Comparison of ENCODE assay signal across 27 mouse cellular contexts in genomic region chr9:110642812-110643524, GRCm38 (mm10). TPM values are rescaled to one million over a fixed set of nuclear protein-coding genes. Genes with fewer than 3 reads are reported as not detected.
A peak's percentile ranks its signal among the peaks of the same experiment; 100 is the strongest.
DNase-seq lines count a peak whose midpoint lies in the region; ATAC-seq and TF ChIP-seq lines count a peak whose summit lies in the region.
"Had no signal": no experiment of that assay in that cellular context is flagged by ENCODE, and none has a peak within 500 bp of the region (broad histone marks: within the 10 kb centered on the region; RNA-seq: fewer than 3 reads in every experiment).

No protein-coding gene starts in this region.

- no peaks in the 10 kb centered on the region for H3K27me3 ChIP-seq in hindbrain, embryonic 11.5 days (ENCODE audit: control insufficient read depth, insufficient read depth, low read length)
- no peaks in the 10 kb centered on the region for H3K27me3 ChIP-seq in hindbrain, embryonic 12.5 days
- H3K27me3 ChIP-seq in kidney, embryonic 15.5 days, result no peaks in the 10 kb centered on the region
- H3K27me3 ChIP-seq in lung, postnatal 0 days (replicated peaks; ENCODE audit: insufficient read depth, low read length), result no peaks in the 10 kb centered on the region
- H3K27me3 ChIP-seq: embryonic facial prominence, embryonic 12.5 days; lung, embryonic 15.5 days; midbrain, embryonic 15.5 days; Patski had no signal

- H3K4me1 ChIP-seq in hindbrain, embryonic 11.5 days (replicated peaks; ENCODE audit: control insufficient read depth, insufficient read depth, low read length), result no peaks in the 10 kb centered on the region
- H3K4me1 ChIP-seq in hindbrain, embryonic 12.5 days, result peaks cover 2% of the 10 kb centered on the region; the same call in 1 of the 2 replicates
- peaks cover 37% of the 10 kb centered on the region for H3K4me1 ChIP-seq in kidney, embryonic 15.5 days
- no peaks in the 10 kb centered on the region for H3K4me1 ChIP-seq in lung, postnatal 0 days (ENCODE audit: insufficient read depth, low read depth, low read length)
- H3K4me1 ChIP-seq: embryonic facial prominence, embryonic 12.5 days; lung, embryonic 15.5 days; midbrain, embryonic 15.5 days had no signal

- no peak for TF ChIP-seq EP300 in lung, postnatal 0 days (IDR thresholded peaks at IDR 0.05)

- H3K4me3 ChIP-seq in hindbrain, embryonic 11.5 days (ENCODE audit: low read depth, low read length), result no peak overlapping the region
- H3K4me3 ChIP-seq in hindbrain, embryonic 12.5 days, result no peak overlapping the region
- no peak overlapping the region for H3K4me3 ChIP-seq in kidney, embryonic 15.5 days (replicated peaks)
- H3K4me3 ChIP-seq in lung, postnatal 0 days (ENCODE audit: low read depth, low read length), result no peak overlapping the region
- H3K4me3 ChIP-seq: embryonic facial prominence, embryonic 12.5 days; liver, embryonic 15.5 days; lung, embryonic 15.5 days; midbrain, embryonic 15.5 days had no signal

- no peak for TF ChIP-seq CTCF in lung, postnatal 0 days (IDR thresholded peaks at IDR 0.05)

- no peak overlapping the region for H3K4me2 ChIP-seq in hindbrain, embryonic 11.5 days (replicated peaks; ENCODE audit: low read depth, low read length)
- no peak overlapping the region for H3K4me2 ChIP-seq in hindbrain, embryonic 12.5 days (replicated peaks)
- no peak overlapping the region for H3K4me2 ChIP-seq in kidney, embryonic 15.5 days
- H3K4me2 ChIP-seq in lung, postnatal 0 days (replicated peaks; ENCODE audit: low read depth, low read length), result no peak overlapping the region
- H3K4me2 ChIP-seq: embryonic facial prominence, embryonic 12.5 days; heart, embryonic 11.5 days; hindbrain, embryonic 14.5 days; lung, embryonic 15.5 days; midbrain, embryonic 15.5 days had no signal

- DNase-seq in hindbrain, embryonic 11.5 days (ENCODE audit: low spot score), result no peak
- DNase-seq in kidney, adult 11 months, result peak; percentile 57
- DNase-seq in kidney, postnatal 36 days, result peak; percentile 34 to 60
- no peak for DNase-seq in lung, postnatal 0 days (ENCODE audit: low spot score)
- no peak for DNase-seq in left cerebral cortex, postnatal 4 days
- DNase-seq: adrenal gland, postnatal 14 days; cerebellum, adult 2 months; cerebellum, postnatal 14 days; gastrocnemius, postnatal 14 days; heart, postnatal 36 days; layer of hippocampus, adult 9-11 months; lung, postnatal 36 days; thymus, adult 18-20 months; thymus, postnatal 25 days had no signal

- ATAC-seq in hindbrain, embryonic 11.5 days (ENCODE audit: low FRiP score), result no peak
- ATAC-seq in hindbrain, embryonic 12.5 days (ENCODE audit: low FRiP score), result no peak
- ATAC-seq in kidney, embryonic 15.5 days (replicated peaks; ENCODE audit: low FRiP score), result peak; percentile 68
- ATAC-seq in lung, postnatal 0 days, result no peak; the same call in 1 of the 2 replicates
- ATAC-seq: forebrain, embryonic 14.5 days; intestine, postnatal 0 days; midbrain, embryonic 15.5 days; Patski had no signal

- no peaks in the 10 kb centered on the region for H3K9me3 ChIP-seq in hindbrain, embryonic 11.5 days (ENCODE audit: control insufficient read depth, low read length)
- H3K9me3 ChIP-seq in hindbrain, embryonic 12.5 days (replicated peaks), result no peaks in the 10 kb centered on the region
- no peaks in the 10 kb centered on the region for H3K9me3 ChIP-seq in kidney, embryonic 15.5 days (replicated peaks)
- no peaks in the 10 kb centered on the region for H3K9me3 ChIP-seq in lung, postnatal 0 days (ENCODE audit: low read length)
- H3K9me3 ChIP-seq: embryonic facial prominence, embryonic 12.5 days; G1E; liver, embryonic 15.5 days; lung, embryonic 15.5 days; midbrain, embryonic 15.5 days had no signal

- 0 out of 2 replicates have a peak overlapping the region, but pooled peaks have one; percentile 11 for H3K9ac ChIP-seq in hindbrain, embryonic 11.5 days (ENCODE audit: low read depth, low read length)
- H3K9ac ChIP-seq in hindbrain, embryonic 12.5 days, result no peak overlapping the region
- H3K9ac ChIP-seq in kidney, embryonic 15.5 days, result no peak overlapping the region
- H3K9ac ChIP-seq in lung, postnatal 0 days (replicated peaks; ENCODE audit: low read depth), result no peak overlapping the region
- H3K9ac ChIP-seq: embryonic facial prominence, embryonic 12.5 days; hindbrain, embryonic 14.5 days; liver, embryonic 15.5 days; lung, embryonic 15.5 days; midbrain, embryonic 15.5 days had no signal

- no peak overlapping the region for H3K27ac ChIP-seq in hindbrain, embryonic 11.5 days (ENCODE audit: low read depth, low read length)
- H3K27ac ChIP-seq in hindbrain, embryonic 12.5 days, result no peak overlapping the region
- peak overlapping the region; percentile 76 for H3K27ac ChIP-seq in kidney, embryonic 15.5 days
- H3K27ac ChIP-seq in lung, postnatal 0 days (ENCODE audit: low read length), result no peak overlapping the region
- H3K27ac ChIP-seq: embryonic facial prominence, embryonic 12.5 days; hindbrain, embryonic 14.5 days; liver, embryonic 15.5 days; lung, embryonic 15.5 days; midbrain, embryonic 15.5 days; stomach, postnatal 0 days had no signal

- intact Hi-C loops in left cerebral cortex, postnatal 4 days (cut with DNase I), result no loop called here

- WGBS in hindbrain, embryonic 11.5 days, result 42% methylated on average over 5 of the region's 5 CpGs
- WGBS in hindbrain, embryonic 12.5 days, result 45% methylated on average over 5 of the region's 5 CpGs
- WGBS in kidney, embryonic 15.5 days, result 22% methylated on average over 5 of the region's 5 CpGs
- 43% methylated on average over 5 of the region's 5 CpGs for WGBS in lung, postnatal 0 days

- H3K36me3 ChIP-seq in hindbrain, embryonic 11.5 days (ENCODE audit: control insufficient read depth, insufficient read depth, low read length), result no peaks in the 10 kb centered on the region
- H3K36me3 ChIP-seq in hindbrain, embryonic 12.5 days, result peaks cover 4% of the 10 kb centered on the region; the same call in 1 of the 2 replicates
- H3K36me3 ChIP-seq in kidney, embryonic 15.5 days, result peaks cover 16% of the 10 kb centered on the region
- 0 out of 2 replicates have a peak, but pooled peaks cover 6% of the 10 kb centered on the region for H3K36me3 ChIP-seq in lung, postnatal 0 days (ENCODE audit: insufficient read depth, low read length)
- H3K36me3 ChIP-seq: embryonic facial prominence, embryonic 12.5 days; lung, embryonic 15.5 days; midbrain, embryonic 15.5 days had no signal

RNA-seq across cellular contexts. Expression of gene Nbeal2, which starts 11.0 kb away (rescaled TPM):
- 1.9 and 2.4 TPM in 2 replicates for polyA plus RNA-seq in hindbrain, embryonic 11.5 days (2014; fragmentation: Nextera tagmentation; extraction: Ambion mirVana)
- 1.8 and 2.1 TPM in 2 replicates for polyA plus RNA-seq in hindbrain, embryonic 12.5 days (2016; fragmentation: Nextera tagmentation; extraction: Ambion mirVana)
- 3.7 and 5.5 TPM in 2 replicates for polyA plus RNA-seq in kidney, embryonic 15.5 days (2015; fragmentation: Nextera tagmentation; extraction: Ambion mirVana)
- polyA plus RNA-seq in lung, postnatal 0 days (2015; fragmentation: Nextera tagmentation; extraction: Ambion mirVana), result 6.2 and 6.6 TPM in 2 replicates
- total RNA-seq in left cerebral cortex, postnatal 4 days (2021), result 10 to 100 TPM; 13.0 to 14.6 TPM

RNA-seq across cellular contexts. Expression of gene Ccdc12, which starts 13.3 kb away (rescaled TPM):
- 141 and 145 TPM in 2 replicates for polyA plus RNA-seq in hindbrain, embryonic 11.5 days (2014; fragmentation: Nextera tagmentation; extraction: Ambion mirVana)
- polyA plus RNA-seq in hindbrain, embryonic 12.5 days (2016; fragmentation: Nextera tagmentation; extraction: Ambion mirVana), result 113 and 114 TPM in 2 replicates
- 151 and 157 TPM in 2 replicates for polyA plus RNA-seq in kidney, embryonic 15.5 days (2015; fragmentation: Nextera tagmentation; extraction: Ambion mirVana)
- 180 and 200 TPM in 2 replicates for polyA plus RNA-seq in lung, postnatal 0 days (2015; fragmentation: Nextera tagmentation; extraction: Ambion mirVana)
- 10 to 100 TPM; 43.1 to 46.6 TPM for total RNA-seq in left cerebral cortex, postnatal 4 days (2021)

RNA-seq across cellular contexts. Expression of gene Nradd, which starts 18.7 kb away (rescaled TPM):
- polyA plus RNA-seq in hindbrain, embryonic 11.5 days (2014; fragmentation: Nextera tagmentation; extraction: Ambion mirVana), result 21.9 and 22.0 TPM in 2 replicates
- 39.0 and 45.2 TPM in 2 replicates for polyA plus RNA-seq in hindbrain, embryonic 12.5 days (2016; fragmentation: Nextera tagmentation; extraction: Ambion mirVana)
- polyA plus RNA-seq in kidney, embryonic 15.5 days (2015; fragmentation: Nextera tagmentation; extraction: Ambion mirVana), result 55.2 and 56.4 TPM in 2 replicates
- 45.2 and 46.6 TPM in 2 replicates for polyA plus RNA-seq in lung, postnatal 0 days (2015; fragmentation: Nextera tagmentation; extraction: Ambion mirVana)
- total RNA-seq in left cerebral cortex, postnatal 4 days (2021), result 1 to 10 TPM; 5.9 to 8.6 TPM

Comparison
In these comparisons a context has a peak if more than half of its experiments do, and no peak if none do; other contexts are left out.
1. DNase-seq: peak in kidney, adult 11 months (single experiment) and kidney, postnatal 36 days (2 of 2); none in hindbrain, embryonic 11.5 days (single experiment), lung, postnatal 0 days (single experiment) and left cerebral cortex, postnatal 4 days (single experiment).